Mouse (Mus musculus): ENCODE data around the gene Fam171a1.

The Fam171a1 gene

GRCm38 (mm10) chr2:3139065-3139464 lies 25.0 kb downstream of the Fam171a1 start:
- no peak for DNase-seq

GRCm38 (mm10) chr2:3139578-3139977 lies 25.6 kb downstream of the Fam171a1 start:
- DNase-seq: no peak

- no peak for DNase-seq
Observed at GRCm38 (mm10) chr2:3140585-3140984, 26.6 kb downstream of the Fam171a1 start.

GRCm38 (mm10) chr2:3141804-3142203 lies 27.8 kb downstream of the Fam171a1 start:
- no peak for DNase-seq

GRCm38 (mm10) chr2:3144291-3144690 lies 30.3 kb downstream of the Fam171a1 start:
- no peak for DNase-seq

- DNase-seq: no peak
Observed at GRCm38 (mm10) chr2:3147550-3148157, 33.6 kb downstream of the Fam171a1 start.

GRCm38 (mm10) chr2:3148731-3149130 lies 34.7 kb downstream of the Fam171a1 start:
- no peak for DNase-seq

- DNase-seq: no peak
Observed at GRCm38 (mm10) chr2:3150324-3150723, 36.3 kb downstream of the Fam171a1 start.

- DNase-seq: no peak
Observed at GRCm38 (mm10) chr2:3151336-3151735, 37.3 kb downstream of the Fam171a1 start.

- DNase-seq: no peak
Observed at GRCm38 (mm10) chr2:3154091-3154665, 40.2 kb downstream of the Fam171a1 start.

GRCm38 (mm10) chr2:3154986-3155385 lies 41.0 kb downstream of the Fam171a1 start:
- DNase-seq: no peak

GRCm38 (mm10) chr2:3157030-3157429 lies 43.0 kb downstream of the Fam171a1 start:
- DNase-seq: no peak

GRCm38 (mm10) chr2:3157661-3158344 lies 43.8 kb downstream of the Fam171a1 start:
- DNase-seq: no peak

GRCm38 (mm10) chr2:3158682-3159412 lies 44.8 kb downstream of the Fam171a1 start:
- DNase-seq: no peak

- peak; percentile 34 for DNase-seq
Observed at GRCm38 (mm10) chr2:3161578-3161977, 47.6 kb downstream of the Fam171a1 start.

- DNase-seq: no peak
Observed at GRCm38 (mm10) chr2:3163501-3164076, 49.6 kb downstream of the Fam171a1 start.

- DNase-seq: no peak
Observed at GRCm38 (mm10) chr2:3165037-3165600, 51.1 kb downstream of the Fam171a1 start.

- peak; percentile 48 for DNase-seq
Observed at GRCm38 (mm10) chr2:3165890-3166605, 52.0 kb downstream of the Fam171a1 start.

GRCm38 (mm10) chr2:3168719-3169402 lies 54.8 kb downstream of the Fam171a1 start:
- no peak for DNase-seq

- no peak for DNase-seq
Observed at GRCm38 (mm10) chr2:3169403-3169747, 55.4 kb downstream of the Fam171a1 start.

- no peak for DNase-seq
Observed at GRCm38 (mm10) chr2:3171774-3172173, 57.8 kb downstream of the Fam171a1 start.

- DNase-seq: no peak
Observed at GRCm38 (mm10) chr2:3172656-3173055, 58.6 kb downstream of the Fam171a1 start.
